Mouse (Mus musculus) ovary, postnatal 10 days (tissue): ENCODE data around the gene Kat8.
"Not testable (repeated sequence)": the region's sequence is repeated elsewhere in the genome, so short reads cannot be mapped to it uniquely, and the experiment has no call there.

Experiments
- DNase-seq: peaks from one replicate; pipeline ENCODE4 v3.0.0; 2022; ENCODE audit warnings: low spot score

Gene Kat8

GRCm38 (mm10) chr7:127932273-127933031 is 20.1 kb downstream of the Kat8 start:
- DNase-seq, result no peak

- DNase-seq, result no peak
Measured at GRCm38 (mm10) chr7:127934075-127934474, 21.8 kb downstream of the Kat8 start.

GRCm38 (mm10) chr7:127935028-127935722 is 22.9 kb downstream of the Kat8 start:
- peak; percentile 90 for DNase-seq

GRCm38 (mm10) chr7:127935748-127936159 is 23.4 kb downstream of the Kat8 start:
- no peak for DNase-seq

- DNase-seq, result no peak
Measured at GRCm38 (mm10) chr7:127936216-127936884, 24.0 kb downstream of the Kat8 start.

- not testable (repeated sequence) for DNase-seq
Measured at GRCm38 (mm10) chr7:127942097-127942496, 29.8 kb downstream of the Kat8 start.

GRCm38 (mm10) chr7:127944614-127945013 is 32.3 kb downstream of the Kat8 start:
- no peak for DNase-seq

- DNase-seq, result no peak
Measured at GRCm38 (mm10) chr7:127946470-127947023, 34.2 kb downstream of the Kat8 start, which contains the start of gene Prss36. Gene Prss36 (minus strand): TSS chr7:127946725.

GRCm38 (mm10) chr7:127952864-127953581 is 40.7 kb downstream of the Kat8 start:
- no peak for DNase-seq

GRCm38 (mm10) chr7:127959364-127959763 is 47.0 kb downstream of the Kat8 start:
- DNase-seq, result no peak

- DNase-seq, result no peak
Measured at GRCm38 (mm10) chr7:127966371-127966918, 54.1 kb downstream of the Kat8 start.

- peak; percentile 99 for DNase-seq
Measured at GRCm38 (mm10) chr7:127967004-127967921, 54.9 kb downstream of the Kat8 start, which contains the start of gene Fus. Gene Fus (plus strand): TSS chr7:127967457.

GRCm38 (mm10) chr7:127967922-127968828 is 55.9 kb downstream of the Kat8 start:
- DNase-seq, result peak; percentile 52

- no peak for DNase-seq
Measured at GRCm38 (mm10) chr7:127974413-127974930, 62.2 kb downstream of the Kat8 start.
